Mouse (Mus musculus) bone marrow macrophage, adult 2 months (primary cell): Measurements from ENCODE around the gene Mnt.

Source experiments
- CTCF ChIP-seq: IDR thresholded peaks from 2 replicates; pipeline ENCODE4 v1.5.1; 2012; ENCODE audit warnings: low read depth, mild to moderate bottlenecking, low read length, moderate library complexity
- POLR2A ChIP-seq: IDR thresholded peaks from 2 replicates; pipeline ENCODE4 v1.6.1; 2012; ENCODE audit warnings: mild to moderate bottlenecking, low read depth, low read length, borderline replicate concordance

DNA sequence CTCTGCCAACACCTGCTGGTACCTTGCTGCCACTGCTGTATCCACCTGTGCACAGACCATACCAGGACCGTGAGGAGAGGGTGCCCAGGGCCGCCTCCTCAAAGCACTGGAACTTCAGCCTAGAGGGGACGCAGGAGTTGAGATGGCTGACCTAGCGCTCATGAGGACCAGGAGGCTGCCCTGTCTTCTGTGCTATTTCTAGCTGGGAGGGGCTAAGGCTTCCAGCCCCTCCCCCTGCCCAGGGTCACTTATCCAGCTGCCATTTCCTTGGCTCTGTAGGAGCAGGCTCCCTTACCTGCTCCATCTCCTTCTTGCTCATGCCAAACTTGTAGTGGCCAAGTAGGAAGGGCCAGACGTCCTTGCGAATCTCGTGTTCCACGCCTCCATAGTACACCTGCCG is 27.0 kb downstream of the Mnt start:
- TF ChIP-seq CTCF (no peak), POLR2A (no peak)
